Mouse (Mus musculus) stomach, embryonic 14.5 days (tissue): ENCODE data around the gene Slc27a3. TPM values are rescaled to one million over a fixed set of nuclear protein-coding genes. Genes with fewer than 3 reads are reported as not detected.

Source experiments
- ATAC-seq: fragments of 200-750 bp; cut with Nextera tagmentation; 2 replicates; pipeline ENCODE4 v1.8.0; 2017; ENCODE audit warnings: low read depth, moderate TSS enrichment; ENCODE audit not compliant: insufficient number of reproducible peaks, insufficient read depth, low FRiP score
- H3K27ac ChIP-seq: fragments of 300-500 bp; sonication (generic); 2 replicates; pipeline ENCODE4 v1.5.1; 2014; ENCODE audit warnings: mild to moderate bottlenecking, low read length, moderate library complexity, mixed read lengths
- H3K27me3 ChIP-seq: fragments of 300-500 bp; sonication (generic); 2 replicates; pipeline ENCODE4 v1.6.1; 2014; ENCODE audit warnings: low read length, control low read depth, mixed read lengths; ENCODE audit not compliant: control insufficient read depth, insufficient read depth
- H3K36me3 ChIP-seq: fragments of 300-500 bp; sonication (generic); 2 replicates; pipeline ENCODE4 v1.6.1; 2014; ENCODE audit warnings: mild to moderate bottlenecking, control low read depth, low read length, moderate library complexity, mixed read lengths; ENCODE audit not compliant: control insufficient read depth, insufficient read depth
- H3K4me1 ChIP-seq: fragments of 300-500 bp; sonication (generic); 2 replicates; pipeline ENCODE4 v1.6.1; 2014; ENCODE audit warnings: low read length, control low read depth, mixed read lengths; ENCODE audit not compliant: control insufficient read depth, insufficient read depth
- H3K4me2 ChIP-seq: fragments of 300-500 bp; sonication (generic); replicated peaks from 2 replicates; pipeline ENCODE4 v1.6.1; 2014; ENCODE audit warnings: low read depth, low read length, control low read depth
- H3K4me3 ChIP-seq: fragments of 300-500 bp; sonication (generic); 2 replicates; pipeline ENCODE4 v1.5.1; 2014; ENCODE audit warnings: low read depth, low read length, control low read depth
- H3K9ac ChIP-seq: fragments of 300-500 bp; sonication (generic); replicated peaks from 2 replicates; pipeline ENCODE4 v1.6.1; 2014; ENCODE audit warnings: low read depth, mild to moderate bottlenecking, control low read depth, low read length, moderate library complexity, mixed read lengths
- H3K9me3 ChIP-seq: fragments of 300-500 bp; sonication (generic); 2 replicates; pipeline ENCODE4 v1.6.1; 2016; ENCODE audit warnings: low read depth, low read length, control low read depth; ENCODE audit not compliant: control insufficient read depth
- WGBS: fragments of 180-500 bp; shearing (Covaris S2); extraction: QIAGEN DNeasy Blood & Tissue Kit; methylation state at CpG from one replicate; pipeline ENCODE4 v1.1.7; 2014; 5-methylcytosine and 5-hydroxymethylcytosine counted together
- polyA plus RNA-seq: library from polyadenylated mRNA; unstranded; fragments of >200 nt; fragmentation: Nextera tagmentation; extraction: Ambion mirVana; gene quantifications from 2 replicates; pipeline ENCODE4 v1.2.1, GENCODE M21; 2014

Slc27a3 gene
- polyA plus RNA-seq, 1 experiment from 2014 or later = 11.7 TPM

- 23% methylated on average over 4 of the region's 4 CpGs for WGBS
- Histone ChIP-seq H3K9ac (no peak overlapping the region), H3K4me2 (no peak overlapping the region), H3K36me3 (no peaks in the 10 kb centered on the region), H3K9me3 (no peaks in the 10 kb centered on the region), H3K27me3 (no peaks in the 10 kb centered on the region), H3K4me3 (no peak overlapping the region), H3K4me1 (no peaks in the 10 kb centered on the region), H3K27ac (no peak overlapping the region)
- ATAC-seq = peak; percentile 60; the same call in 1 of the 2 replicates
Measured at GRCm38 (mm10) chr3:90373432-90374028, 16.2 kb downstream of the Slc27a3 start.

GRCm38 (mm10) chr3:90372817-90373216, 16.9 kb downstream of the Slc27a3 start:
- Histone ChIP-seq H3K4me1 (no peaks in the 10 kb centered on the region), H3K9me3 (no peaks in the 10 kb centered on the region), H3K4me2 (no peak overlapping the region), H3K9ac (no peak overlapping the region), H3K27me3 (no peaks in the 10 kb centered on the region), H3K36me3 (no peaks in the 10 kb centered on the region), H3K27ac (no peak overlapping the region), H3K4me3 (no peak overlapping the region)
- ATAC-seq = no peak
- WGBS = 56% methylated on average over 5 of the region's 5 CpGs

GRCm38 (mm10) chr3:90371857-90372256, 17.9 kb downstream of the Slc27a3 start:
- Histone ChIP-seq H3K4me2 (no peak overlapping the region), H3K9me3 (no peaks in the 10 kb centered on the region), H3K27ac (no peak overlapping the region), H3K27me3 (no peaks in the 10 kb centered on the region), H3K4me3 (no peak overlapping the region), H3K4me1 (no peaks in the 10 kb centered on the region), H3K9ac (no peak overlapping the region), H3K36me3 (no peaks in the 10 kb centered on the region)
- ATAC-seq = no peak
- WGBS = 73% methylated on average over 7 of the region's 7 CpGs

GRCm38 (mm10) chr3:90369041-90369440, 20.7 kb downstream of the Slc27a3 start:
- Histone ChIP-seq H3K27ac (no peak overlapping the region), H3K4me3 (no peak overlapping the region), H3K4me1 (no peaks in the 10 kb centered on the region), H3K9ac (no peak overlapping the region), H3K36me3 (no peaks in the 10 kb centered on the region), H3K27me3 (no peaks in the 10 kb centered on the region), H3K4me2 (no peak overlapping the region), H3K9me3 (no peaks in the 10 kb centered on the region)
- no peak for ATAC-seq
- WGBS = 49% methylated on average over 2 of the region's 2 CpGs

GRCm38 (mm10) chr3:90367001-90367632, 22.6 kb downstream of the Slc27a3 start:
- Histone ChIP-seq H3K27me3 (no peaks in the 10 kb centered on the region), H3K27ac (no peak overlapping the region), H3K36me3 (no peaks in the 10 kb centered on the region), H3K9ac (no peak overlapping the region), H3K4me3 (no peak overlapping the region), H3K4me2 (no peak overlapping the region), H3K9me3 (no peaks in the 10 kb centered on the region), H3K4me1 (no peaks in the 10 kb centered on the region)
- 91% methylated on average over 5 of the region's 5 CpGs for WGBS
- ATAC-seq = no peak

- Histone ChIP-seq H3K4me3 (no peak overlapping the region), H3K4me2 (no peak overlapping the region), H3K4me1 (no peaks in the 10 kb centered on the region), H3K27ac (no peak overlapping the region), H3K9ac (no peak overlapping the region), H3K36me3 (peaks cover 18% of the 10 kb centered on the region), H3K27me3 (no peaks in the 10 kb centered on the region), H3K9me3 (no peaks in the 10 kb centered on the region)
- 66% methylated on average over 2 of the region's 2 CpGs for WGBS
- no peak for ATAC-seq
Measured at GRCm38 (mm10) chr3:90362346-90362745, 27.4 kb downstream of the Slc27a3 start.

GRCm38 (mm10) chr3:90361476-90361875, 28.3 kb downstream of the Slc27a3 start:
- ATAC-seq = no peak
- peaks cover 27% of the 10 kb centered on the region for H3K36me3 ChIP-seq
- no peak overlapping the region for H3K9ac ChIP-seq
- H3K9me3 ChIP-seq = no peaks in the 10 kb centered on the region
- no peak overlapping the region for H3K4me3 ChIP-seq
- H3K27me3 ChIP-seq = no peaks in the 10 kb centered on the region
- 82% methylated on average over 4 of the region's 4 CpGs for WGBS
- H3K4me1 ChIP-seq = no peaks in the 10 kb centered on the region
- H3K27ac ChIP-seq = no peak overlapping the region
- no peak overlapping the region for H3K4me2 ChIP-seq

- H3K36me3 ChIP-seq = peaks cover 49% of the 10 kb centered on the region
- no peak overlapping the region for H3K4me3 ChIP-seq
- no peaks in the 10 kb centered on the region for H3K4me1 ChIP-seq
- H3K27me3 ChIP-seq = no peaks in the 10 kb centered on the region
- no peak overlapping the region for H3K9ac ChIP-seq
- no peak for ATAC-seq
- H3K9me3 ChIP-seq = no peaks in the 10 kb centered on the region
- H3K27ac ChIP-seq = no peak overlapping the region
- no peak overlapping the region for H3K4me2 ChIP-seq
- 89% methylated on average over 1 of the region's 1 CpGs for WGBS
Measured at GRCm38 (mm10) chr3:90359230-90359629, 30.5 kb downstream of the Slc27a3 start.

- H3K4me1 ChIP-seq = no peaks in the 10 kb centered on the region
- no peak for ATAC-seq
- no peaks in the 10 kb centered on the region for H3K27me3 ChIP-seq
- peaks cover 62% of the 10 kb centered on the region for H3K36me3 ChIP-seq
- WGBS = 92% methylated on average over 7 of the region's 7 CpGs
- H3K9me3 ChIP-seq = no peaks in the 10 kb centered on the region
- no peak overlapping the region for H3K9ac ChIP-seq
- H3K27ac ChIP-seq = no peak overlapping the region
- no peak overlapping the region for H3K4me3 ChIP-seq
- no peak overlapping the region for H3K4me2 ChIP-seq
Measured at GRCm38 (mm10) chr3:90357959-90358358, 31.8 kb downstream of the Slc27a3 start.
